Mouse (Mus musculus): ENCODE measurements around the gene Btbd35f30.
"Not testable (repeated sequence)": the region's sequence is repeated elsewhere in the genome, so short reads cannot be mapped to it uniquely, and the experiment has no call there.

The Btbd35f30 gene

DNA sequence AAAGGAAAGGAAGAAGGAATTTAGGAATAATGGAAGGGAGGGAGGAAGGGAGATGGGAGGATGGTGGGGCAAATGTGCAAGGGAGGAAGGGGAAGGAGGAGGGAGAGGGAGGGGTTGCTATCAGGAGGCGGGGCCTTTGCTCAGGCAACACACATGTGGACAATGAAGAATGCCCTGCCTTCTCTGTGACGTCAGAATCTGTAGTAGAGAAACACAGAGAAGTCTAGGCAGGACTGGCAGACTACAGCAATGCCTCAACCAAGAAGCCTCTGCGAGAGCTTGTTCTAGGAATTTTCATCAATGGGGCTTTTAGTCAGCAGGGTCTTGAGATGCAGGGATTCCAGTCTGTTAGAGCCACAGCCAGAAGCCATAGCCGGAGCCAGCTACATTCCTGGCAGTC, at the start of gene Btbd35f30:
Btbd35f30 (plus strand) TSS at position 301 of the 400 bp plus-strand sequence.
- DNase-seq (ENCODE audit: extremely low spot score, low spot score): not testable (repeated sequence)

- not testable (repeated sequence) for DNase-seq (ENCODE audit: extremely low spot score, low spot score)
Observed at GRCm38 (mm10) chrX:32941468-32941867, 47.0 kb downstream of the Btbd35f30 start, which contains the start of gene Gm21789. TSS of gene Gm21789 (plus strand) at chrX:32941768.

Data from neural tube, embryonic 10.5 days (tissue).